Comparison of ENCODE assay signal across 8 mouse cellular contexts in the genomic region with DNA sequence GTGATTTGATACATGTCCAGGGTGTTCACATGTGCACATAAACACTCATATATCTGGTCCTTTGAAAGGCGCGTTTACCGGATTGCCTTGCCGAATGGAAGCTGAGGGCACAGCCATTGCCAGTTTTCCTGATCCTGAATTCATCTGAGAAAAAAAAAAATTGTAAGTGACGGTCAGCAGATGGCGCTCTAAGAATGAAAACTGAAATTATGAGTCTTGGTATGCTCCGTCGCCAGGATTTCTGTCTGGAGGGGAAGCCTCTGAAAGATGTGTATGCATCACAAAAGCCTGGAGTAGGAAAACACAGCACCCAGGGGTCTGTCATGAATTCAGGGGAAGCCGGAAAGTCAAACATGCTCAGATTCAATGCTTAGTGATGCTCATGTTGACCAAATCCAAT.
A peak's percentile ranks its signal among the peaks of the same experiment; 100 is the strongest.
DNase-seq lines count a peak whose midpoint lies in the region; ATAC-seq and TF ChIP-seq lines count a peak whose summit lies in the region.

No protein-coding gene starts in this region.

- H3K4me3 ChIP-seq in kidney, embryonic 14.5 days (ENCODE audit: low read length), result no peak overlapping the region
- no peak overlapping the region for H3K4me3 ChIP-seq in hindbrain, embryonic 16.5 days (ENCODE audit: low read length)
- no peak overlapping the region for H3K4me3 ChIP-seq in lung, embryonic 14.5 days (ENCODE audit: low read depth, low read length)

- no peak overlapping the region for H3K9ac ChIP-seq in kidney, embryonic 14.5 days (ENCODE audit: low read depth, low read length)
- H3K9ac ChIP-seq in hindbrain, embryonic 16.5 days (ENCODE audit: low read depth, low read length), result no peak overlapping the region
- H3K9ac ChIP-seq in lung, embryonic 14.5 days, result no peak overlapping the region

- 17% methylated on average over 9 of the region's 9 CpGs for WGBS in kidney, embryonic 14.5 days
- WGBS in hindbrain, embryonic 16.5 days, result 11% methylated on average over 9 of the region's 9 CpGs
- 10% methylated on average over 9 of the region's 9 CpGs for WGBS in lung, embryonic 14.5 days

- peak; percentile 34 for DNase-seq in kidney, adult 9 months
- peak; percentile 89 for DNase-seq in NIH3T3 (ENCODE audit: low read depth)
- DNase-seq in cerebellum, adult 9-11 months, result peak; percentile 43
- peak; percentile 89 for DNase-seq in lung, embryonic 14.5 days
- peak; percentile 73 to 74 for DNase-seq in right cerebral cortex, postnatal 10 days (ENCODE audit: low spot score in 2 of 2)
- DNase-seq in adrenal gland, postnatal 25 days, result no peak

- H3K9me3 ChIP-seq in kidney, embryonic 14.5 days (ENCODE audit: control insufficient read depth, low read length), result no peaks in the 10 kb centered on the region
- H3K9me3 ChIP-seq in hindbrain, embryonic 16.5 days (ENCODE audit: control insufficient read depth, low read length), result no peaks in the 10 kb centered on the region
- H3K9me3 ChIP-seq in lung, embryonic 14.5 days (ENCODE audit: low read depth, low read length), result no peaks in the 10 kb centered on the region

- no peak overlapping the region for H3K4me2 ChIP-seq in kidney, embryonic 14.5 days (replicated peaks; ENCODE audit: low read depth, low read length)
- H3K4me2 ChIP-seq in hindbrain, embryonic 16.5 days (ENCODE audit: low read length), result no peak overlapping the region
- H3K4me2 ChIP-seq in lung, embryonic 14.5 days, result no peak overlapping the region

- no peak for ATAC-seq in kidney, embryonic 14.5 days (ENCODE audit: low FRiP score, low TSS enrichment)
- ATAC-seq in hindbrain, embryonic 16.5 days, result peak; percentile 54; the same call in 1 of the 2 replicates
- ATAC-seq in lung, embryonic 14.5 days (ENCODE audit: insufficient read depth), result no peak

- H3K4me1 ChIP-seq in kidney, embryonic 14.5 days (ENCODE audit: control insufficient read depth, insufficient read depth, low read length), result no peaks in the 10 kb centered on the region
- H3K4me1 ChIP-seq in hindbrain, embryonic 16.5 days (ENCODE audit: control insufficient read depth, insufficient read depth, low read depth, low read length), result no peaks in the 10 kb centered on the region
- H3K4me1 ChIP-seq in lung, embryonic 14.5 days (ENCODE audit: insufficient read depth), result no peaks in the 10 kb centered on the region

- H3K36me3 ChIP-seq in kidney, embryonic 14.5 days (ENCODE audit: control insufficient read depth, insufficient read depth, low read length), result no peaks in the 10 kb centered on the region
- no peaks in the 10 kb centered on the region for H3K36me3 ChIP-seq in hindbrain, embryonic 16.5 days (ENCODE audit: control insufficient read depth, insufficient read depth, low read length)
- no peaks in the 10 kb centered on the region for H3K36me3 ChIP-seq in lung, embryonic 14.5 days (ENCODE audit: insufficient read depth)

- TF ChIP-seq CTCF in lung, embryonic 14.5 days (IDR thresholded peaks at IDR 0.05; ENCODE audit: low read depth), result peak; percentile 70

- H3K27me3 ChIP-seq in kidney, embryonic 14.5 days (ENCODE audit: control insufficient read depth, insufficient read depth, low read length), result no peaks in the 10 kb centered on the region
- H3K27me3 ChIP-seq in hindbrain, embryonic 16.5 days (replicated peaks; ENCODE audit: control insufficient read depth, insufficient read depth, low read length), result no peaks in the 10 kb centered on the region; the same call in 1 of the 2 replicates
- no peaks in the 10 kb centered on the region for H3K27me3 ChIP-seq in lung, embryonic 14.5 days (ENCODE audit: insufficient read depth, low read length)

- H3K27ac ChIP-seq in kidney, embryonic 14.5 days (ENCODE audit: low read depth, low read length), result no peak overlapping the region
- H3K27ac ChIP-seq in hindbrain, embryonic 16.5 days (ENCODE audit: low read depth, low read length), result no peak overlapping the region
- no peak overlapping the region for H3K27ac ChIP-seq in lung, embryonic 14.5 days (ENCODE audit: low read depth)
